Mouse (Mus musculus) B cell, adult (primary cell): Measurements from ENCODE around the gene Ckap4. TPM values are rescaled to one million over a fixed set of nuclear protein-coding genes. Genes with fewer than 3 reads are reported as not detected.

Experiments used
- total RNA-seq: library from RNA; stranded (reverse); gene quantifications from 4 replicates; pipeline ENCODE4 v1.2.4, GENCODE M21; 2023; ENCODE audit not compliant: inconsistent age

Gene Ckap4
- 13.3 to 16.1 TPM (median 15.4 TPM) in 4 replicates for total RNA-seq

DNA sequence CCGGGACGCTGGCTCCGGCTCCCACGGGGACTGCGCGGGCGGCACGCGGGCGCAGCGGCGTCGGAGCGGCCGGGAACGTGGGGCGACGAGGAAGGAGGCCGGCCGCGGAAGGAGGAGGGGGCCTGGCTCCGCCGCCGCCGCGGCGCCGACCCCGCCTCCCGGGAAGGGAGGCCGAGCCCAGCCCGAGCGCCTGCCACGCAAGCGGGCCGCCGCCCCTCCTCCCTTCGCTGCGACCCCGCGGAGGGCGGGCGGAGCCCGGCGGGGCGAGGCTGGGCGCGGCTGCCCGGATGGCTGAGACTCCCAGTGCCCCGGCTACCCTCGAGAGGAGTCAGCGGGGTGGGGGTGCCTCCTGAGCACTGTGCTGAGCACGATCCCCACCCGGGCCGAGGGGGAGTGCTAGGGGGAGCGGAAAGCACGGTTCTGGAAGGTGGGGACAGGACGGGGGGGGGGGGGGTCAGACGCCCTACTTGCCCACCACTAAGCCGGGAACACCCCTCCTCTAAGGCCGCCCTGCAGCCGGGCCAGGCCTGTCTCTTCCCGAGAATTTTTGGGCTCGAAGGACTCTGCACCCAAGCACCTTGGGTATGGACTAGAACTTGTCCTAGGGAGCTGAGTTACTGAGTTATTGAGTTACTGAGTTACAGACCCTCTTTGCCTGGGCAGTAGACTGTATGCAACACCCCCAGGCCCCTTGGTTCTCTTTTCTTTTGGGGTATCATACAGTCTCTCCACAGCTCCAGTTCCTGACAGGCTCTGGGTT lies at the start of gene Ckap4:
TSS of gene Ckap4 (minus strand) at position 151 of the 760 bp plus-strand sequence.

DNA sequence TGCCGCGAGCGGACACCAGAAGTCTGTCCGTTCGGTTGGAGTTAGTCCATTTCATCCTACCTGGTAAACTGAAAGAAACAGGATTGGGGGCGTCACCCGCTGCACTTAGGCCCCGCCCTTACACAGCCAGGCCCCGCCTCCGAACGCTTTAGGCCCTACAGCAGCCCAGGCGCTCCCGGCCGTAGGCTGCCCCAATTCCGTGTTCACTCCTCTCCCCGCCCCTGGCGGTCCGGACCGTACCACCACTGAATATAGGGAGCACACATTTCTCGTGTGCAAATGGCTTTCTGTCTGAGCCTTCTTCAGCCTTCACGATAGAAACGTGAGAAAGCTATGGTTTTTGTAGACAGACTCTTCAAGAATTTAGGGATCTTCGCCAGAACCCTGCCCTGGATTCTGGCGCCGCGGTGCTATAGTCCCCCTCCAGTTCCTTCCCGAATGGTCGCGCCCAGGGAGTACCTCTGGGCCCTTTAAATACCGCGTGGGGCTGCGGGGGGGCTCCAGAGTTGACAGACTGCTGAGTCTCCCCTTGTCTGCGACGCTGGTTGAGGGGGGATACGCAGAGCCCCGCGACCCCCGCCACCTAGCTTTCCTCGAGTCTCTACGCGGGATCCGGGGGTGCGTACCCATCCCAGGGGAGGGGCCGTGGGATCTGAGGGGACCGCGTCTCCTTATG lies 42.7 kb upstream of the Ckap4 start, which contains the start of gene Tcp11l2:
TSS of gene Tcp11l2 (plus strand) at position 232 of the 676 bp plus-strand sequence.

Other genes with a start within 250 kb of the Ckap4 start
- gene Nuak1, start 93.5 kb downstream of the Ckap4 start, total RNA-seq, result 1.5 to 2.9 TPM (median 1.9 TPM) in 4 replicates
- 135 to 160 TPM (median 156 TPM) in 4 replicates for gene Tcp11l2, start 42.6 kb upstream of the Ckap4 start, total RNA-seq
- 38.7 to 49.7 TPM (median 40.9 TPM) in 4 replicates for gene Polr3b, start 88.2 kb upstream of the Ckap4 start, total RNA-seq
- not detected in 4 replicates for gene Rfx4, start 222.0 kb upstream of the Ckap4 start, total RNA-seq